Mouse (Mus musculus) neural tube, embryonic 15.5 days (tissue): Measurements from ENCODE around the gene Dpf2. TPM values are rescaled to one million over a fixed set of nuclear protein-coding genes. Genes with fewer than 3 reads are reported as not detected.

Experiments
- ATAC-seq: fragments of 200-750 bp; cut with Nextera tagmentation; 2 replicates; pipeline ENCODE4 v1.8.0; 2017; ENCODE audit warnings: mild to moderate bottlenecking, moderate TSS enrichment, moderate library complexity; ENCODE audit not compliant: low FRiP score
- H3K27ac ChIP-seq: fragments of 300-500 bp; sonication (generic); replicated peaks from 2 replicates; pipeline ENCODE4 v1.5.1; 2015; ENCODE audit warnings: mild to moderate bottlenecking, inconsistent platforms
- H3K27me3 ChIP-seq: fragments of 300-500 bp; sonication (generic); replicated peaks from 2 replicates; pipeline ENCODE4 v1.6.1; 2015; ENCODE audit warnings: inconsistent platforms
- H3K36me3 ChIP-seq: fragments of 300-500 bp; sonication (generic); 2 replicates; pipeline ENCODE4 v1.6.1; 2015; ENCODE audit warnings: inconsistent platforms
- H3K4me1 ChIP-seq: fragments of 300-500 bp; sonication (generic); 2 replicates; pipeline ENCODE4 v1.6.1; 2015; ENCODE audit warnings: inconsistent platforms
- H3K4me2 ChIP-seq: fragments of 300-500 bp; sonication (generic); 2 replicates; pipeline ENCODE4 v1.6.1; 2015; ENCODE audit warnings: inconsistent platforms, mild to moderate bottlenecking, moderate library complexity
- H3K4me3 ChIP-seq: fragments of 300-500 bp; sonication (generic); replicated peaks from 2 replicates; pipeline ENCODE4 v1.5.1; 2015; ENCODE audit warnings: mild to moderate bottlenecking, inconsistent platforms
- H3K9ac ChIP-seq: fragments of 300-500 bp; sonication (generic); replicated peaks from 2 replicates; pipeline ENCODE4 v1.6.1; 2015; ENCODE audit warnings: mild to moderate bottlenecking, inconsistent platforms
- H3K9me3 ChIP-seq: fragments of 300-500 bp; sonication (generic); replicated peaks from 2 replicates; pipeline ENCODE4 v1.6.1; 2016; ENCODE audit warnings: inconsistent platforms
- WGBS: fragments of 180-500 bp; shearing (Covaris S2); methylation state at CpG from one replicate; pipeline ENCODE4 v1.1.7; 2015; ENCODE audit warnings: mixed read lengths; 5-methylcytosine and 5-hydroxymethylcytosine counted together
- polyA plus RNA-seq: library from polyadenylated mRNA; unstranded; fragments of >200 nt; fragmentation: Nextera tagmentation; extraction: Ambion mirVana; gene quantifications from 2 replicates; pipeline ENCODE4 v1.2.1, GENCODE M21; 2015

The Dpf2 gene
- polyA plus RNA-seq, 1 experiment from 2014 or later: 95.7 TPM

DNA sequence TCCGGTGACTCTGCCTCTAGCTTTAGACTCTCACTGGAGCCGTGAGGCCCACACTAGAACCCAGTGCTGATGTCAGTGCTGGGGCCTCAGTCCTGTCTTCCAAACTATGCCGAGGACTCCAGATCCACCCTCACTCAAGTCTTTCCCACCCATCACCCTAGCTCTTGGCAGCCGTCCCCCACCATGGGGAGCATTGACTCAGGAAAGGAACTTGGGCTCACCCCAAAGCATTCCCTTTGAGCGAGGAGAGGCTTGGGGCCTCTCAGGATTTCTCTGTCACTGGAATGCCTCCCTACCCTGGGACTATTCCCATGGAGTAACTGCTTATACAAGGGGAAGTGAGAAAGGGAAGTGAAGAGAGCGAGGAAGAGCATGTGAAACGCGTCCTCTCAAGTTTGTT lies 33.1 kb upstream of the Dpf2 start:
- Histone ChIP-seq H3K4me3 (no peak overlapping the region), H3K27ac (peak overlapping the region; percentile 23; the same call in 1 of the 2 replicates), H3K36me3 (peaks cover 16% of the 10 kb centered on the region), H3K9me3 (no peaks in the 10 kb centered on the region), H3K4me2 (no peak overlapping the region), H3K9ac (no peak overlapping the region), H3K4me1 (peaks cover 12% of the 10 kb centered on the region; the same call in 1 of the 2 replicates), H3K27me3 (no peaks in the 10 kb centered on the region)
- ATAC-seq: no peak
- 84% methylated on average over 8 of the region's 8 CpGs for WGBS

DNA sequence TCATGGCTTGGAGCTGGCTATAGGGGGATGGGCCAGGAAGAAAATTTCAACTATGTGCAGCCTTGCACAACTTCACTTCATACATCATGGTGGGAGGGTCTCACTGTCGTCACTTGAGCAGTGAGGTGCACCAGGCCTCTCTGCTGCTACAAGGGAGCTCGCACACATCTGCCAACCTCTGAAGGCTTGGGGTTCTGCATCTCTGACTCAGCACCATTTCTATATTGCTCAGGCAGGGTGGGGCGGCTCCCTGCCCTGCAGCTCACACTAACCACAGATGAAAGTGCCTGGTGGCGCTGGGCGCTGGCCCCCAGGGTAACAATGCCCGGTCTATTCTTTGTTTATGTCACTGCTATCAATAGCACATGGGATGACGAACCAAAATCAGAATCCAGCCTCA lies 32.2 kb upstream of the Dpf2 start:
- Histone ChIP-seq H3K9me3 (no peaks in the 10 kb centered on the region), H3K36me3 (peaks cover 10% of the 10 kb centered on the region), H3K27me3 (no peaks in the 10 kb centered on the region), H3K4me3 (no peak overlapping the region), H3K9ac (no peak overlapping the region), H3K27ac (0 out of 2 replicates have a peak overlapping the region, but pooled peaks have one; percentile 33), H3K4me1 (peaks cover 18% of the 10 kb centered on the region), H3K4me2 (no peak overlapping the region)
- 81% methylated on average over 7 of the region's 7 CpGs for WGBS
- no peak for ATAC-seq

DNA sequence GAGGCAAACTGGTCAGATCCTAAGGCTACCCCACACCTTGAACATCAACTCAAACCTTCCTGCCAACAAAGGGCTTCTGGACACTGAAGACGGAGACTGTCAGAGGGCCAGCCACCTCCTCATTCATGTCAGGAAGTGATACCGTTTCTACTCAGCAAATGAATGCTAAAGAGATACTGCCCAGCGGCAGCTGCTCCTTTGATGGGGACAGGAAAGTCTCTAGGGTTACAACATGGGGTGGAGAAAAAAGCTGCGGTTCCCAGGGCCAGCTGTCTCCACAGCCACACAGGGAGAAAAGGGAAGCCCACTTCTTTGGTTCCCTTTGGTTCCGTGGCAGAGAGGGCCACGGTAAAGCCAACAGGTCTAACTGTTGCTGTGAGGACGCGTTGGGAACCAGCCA lies 31.3 kb upstream of the Dpf2 start:
- Histone ChIP-seq H3K9me3 (no peaks in the 10 kb centered on the region), H3K9ac (no peak overlapping the region), H3K4me1 (peaks cover 22% of the 10 kb centered on the region), H3K27ac (no peak overlapping the region), H3K4me2 (no peak overlapping the region), H3K27me3 (no peaks in the 10 kb centered on the region), H3K4me3 (no peak overlapping the region), H3K36me3 (peaks cover 6% of the 10 kb centered on the region; the same call in 1 of the 2 replicates)
- no peak for ATAC-seq
- 62% methylated on average over 8 of the region's 8 CpGs for WGBS

DNA sequence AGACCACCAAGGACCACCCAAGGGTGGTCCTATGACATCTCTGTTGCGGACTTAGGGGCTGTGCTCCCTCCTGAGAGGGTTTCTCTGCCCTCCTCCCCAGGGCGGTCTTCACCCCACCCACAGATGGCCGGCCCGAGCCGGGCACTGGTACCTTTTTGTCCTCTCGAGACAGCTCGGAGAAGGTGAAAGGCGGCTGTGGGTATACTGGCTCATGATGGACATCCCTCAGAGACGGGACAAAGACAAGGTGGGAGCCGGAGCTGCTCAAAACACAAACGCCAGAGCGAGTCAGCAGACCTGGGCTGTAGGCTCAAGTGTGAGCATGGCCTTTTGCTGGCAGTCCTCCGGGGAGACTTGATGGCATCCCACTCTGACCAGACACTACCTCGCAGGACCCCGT lies 30.6 kb upstream of the Dpf2 start:
- Histone ChIP-seq H3K4me3 (no peak overlapping the region), H3K36me3 (peaks cover 6% of the 10 kb centered on the region; the same call in 1 of the 2 replicates), H3K4me2 (no peak overlapping the region), H3K9ac (no peak overlapping the region), H3K4me1 (peaks cover 22% of the 10 kb centered on the region), H3K9me3 (no peaks in the 10 kb centered on the region), H3K27ac (no peak overlapping the region), H3K27me3 (no peaks in the 10 kb centered on the region)
- WGBS: 92% methylated on average over 15 of the region's 15 CpGs
- ATAC-seq: no peak

DNA sequence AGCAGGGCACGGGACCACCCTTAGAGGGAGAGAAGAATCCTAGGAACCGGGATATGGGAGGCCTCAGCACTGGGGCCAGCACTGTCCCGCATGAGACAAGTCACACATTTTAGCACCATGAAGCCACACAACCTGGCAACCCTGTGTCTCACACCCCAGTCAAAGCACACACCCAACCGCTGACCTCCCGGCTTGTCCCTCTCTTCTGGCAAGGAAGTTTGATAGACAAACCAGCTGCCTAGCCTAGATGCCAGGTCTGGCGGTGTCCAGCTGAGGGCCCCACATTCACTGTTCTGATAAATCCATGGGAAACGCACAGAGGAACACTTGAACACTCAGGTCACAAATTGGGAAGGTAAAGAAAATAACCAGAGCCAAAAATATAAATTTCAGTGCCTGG lies 29.8 kb upstream of the Dpf2 start:
- H3K36me3 ChIP-seq: peaks cover 6% of the 10 kb centered on the region; the same call in 1 of the 2 replicates
- WGBS: 91% methylated on average over 7 of the region's 7 CpGs
- no peaks in the 10 kb centered on the region for H3K27me3 ChIP-seq
- H3K27ac ChIP-seq: no peak overlapping the region
- H3K4me3 ChIP-seq: no peak overlapping the region
- no peak for ATAC-seq
- H3K9me3 ChIP-seq: no peaks in the 10 kb centered on the region
- H3K4me2 ChIP-seq: no peak overlapping the region
- no peak overlapping the region for H3K9ac ChIP-seq
- peaks cover 29% of the 10 kb centered on the region for H3K4me1 ChIP-seq

DNA sequence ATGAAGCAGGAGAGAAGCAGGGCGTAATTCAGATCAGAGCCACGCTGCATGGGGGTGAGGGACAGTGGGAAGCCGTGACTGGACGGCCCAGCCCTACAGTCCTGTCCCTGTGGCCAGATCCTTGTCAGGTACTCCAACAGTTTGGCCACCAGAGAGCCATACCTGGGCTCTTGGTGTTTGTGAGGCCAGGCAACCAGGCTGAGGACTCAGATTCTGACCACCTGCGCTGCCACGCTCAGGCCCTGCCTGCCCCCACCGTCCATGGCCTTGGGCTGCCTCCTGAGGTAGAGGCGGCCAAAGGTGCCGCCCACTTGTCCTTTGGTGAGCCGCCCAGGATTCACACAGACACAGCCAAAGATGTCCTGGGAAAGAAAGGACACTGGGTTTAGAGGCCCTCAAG lies 27.8 kb upstream of the Dpf2 start:
- Histone ChIP-seq H3K36me3 (peaks cover 6% of the 10 kb centered on the region; the same call in 1 of the 2 replicates), H3K4me3 (no peak overlapping the region), H3K9me3 (no peaks in the 10 kb centered on the region), H3K4me2 (no peak overlapping the region), H3K27ac (peak overlapping the region; percentile 71), H3K27me3 (no peaks in the 10 kb centered on the region), H3K9ac (no peak overlapping the region), H3K4me1 (peaks cover 32% of the 10 kb centered on the region)
- ATAC-seq: no peak
- WGBS: 94% methylated on average over 10 of the region's 10 CpGs

DNA sequence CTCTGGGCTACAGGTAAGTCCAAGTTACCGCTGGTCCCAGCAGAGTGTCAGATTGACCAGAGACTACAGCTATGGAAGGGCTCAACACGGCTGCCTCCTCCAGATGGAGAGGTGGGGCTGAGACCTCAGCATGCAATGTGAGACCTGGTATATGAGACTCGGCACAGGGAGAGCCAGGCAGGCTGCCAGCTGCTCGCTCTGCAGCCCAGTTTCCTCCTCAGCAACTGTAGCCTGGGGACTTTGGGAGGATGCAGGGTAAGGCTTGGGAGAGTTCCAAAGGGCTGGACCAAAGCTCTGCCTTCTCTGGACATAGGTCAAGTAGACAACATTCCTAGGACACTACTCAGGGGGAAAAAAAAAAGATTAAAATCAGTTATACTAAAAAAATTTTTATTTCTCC lies 27.4 kb upstream of the Dpf2 start:
- WGBS: 55% methylated on average over 4 of the region's 4 CpGs
- ATAC-seq: 0 out of 2 replicates have a peak, but pooled peaks have one; percentile 25

DNA sequence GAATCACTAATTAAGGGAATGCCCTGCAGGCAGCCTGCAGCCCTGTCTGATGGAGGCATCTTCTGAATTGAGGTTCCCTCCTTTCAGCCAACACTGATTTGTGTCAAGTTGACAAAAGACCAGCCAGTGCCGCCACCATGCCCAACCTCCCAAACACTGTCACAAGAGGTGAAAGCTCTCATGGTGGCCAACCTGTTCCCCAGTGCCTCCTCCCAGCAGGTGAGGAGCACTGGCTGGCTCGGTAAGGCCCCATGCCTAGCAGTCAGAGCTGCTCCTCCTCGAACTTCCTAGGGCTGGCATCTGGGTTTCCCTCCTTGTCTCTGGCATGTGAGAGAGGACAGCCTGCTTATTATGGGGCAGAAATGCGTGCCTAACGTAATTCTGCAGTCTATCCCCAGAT lies 26.9 kb upstream of the Dpf2 start:
- Histone ChIP-seq H3K9me3 (no peaks in the 10 kb centered on the region), H3K4me1 (peaks cover 27% of the 10 kb centered on the region), H3K27me3 (no peaks in the 10 kb centered on the region), H3K4me3 (no peak overlapping the region), H3K36me3 (peaks cover 6% of the 10 kb centered on the region; the same call in 1 of the 2 replicates), H3K4me2 (no peak overlapping the region), H3K27ac (peak overlapping the region; percentile 71), H3K9ac (no peak overlapping the region)
- 74% methylated on average over 5 of the region's 5 CpGs for WGBS
- no peak for ATAC-seq

More for the DNA sequence above, 27.4 kb upstream of the Dpf2 start:
- H3K4me3 ChIP-seq: no peak overlapping the region
- H3K4me1 ChIP-seq: peaks cover 30% of the 10 kb centered on the region
- H3K9ac ChIP-seq: no peak overlapping the region
- H3K27me3 ChIP-seq: no peaks in the 10 kb centered on the region
- H3K9me3 ChIP-seq: no peaks in the 10 kb centered on the region
- H3K4me2 ChIP-seq: no peak overlapping the region
- peak overlapping the region; percentile 71 for H3K27ac ChIP-seq
- H3K36me3 ChIP-seq: peaks cover 6% of the 10 kb centered on the region; the same call in 1 of the 2 replicates

DNA sequence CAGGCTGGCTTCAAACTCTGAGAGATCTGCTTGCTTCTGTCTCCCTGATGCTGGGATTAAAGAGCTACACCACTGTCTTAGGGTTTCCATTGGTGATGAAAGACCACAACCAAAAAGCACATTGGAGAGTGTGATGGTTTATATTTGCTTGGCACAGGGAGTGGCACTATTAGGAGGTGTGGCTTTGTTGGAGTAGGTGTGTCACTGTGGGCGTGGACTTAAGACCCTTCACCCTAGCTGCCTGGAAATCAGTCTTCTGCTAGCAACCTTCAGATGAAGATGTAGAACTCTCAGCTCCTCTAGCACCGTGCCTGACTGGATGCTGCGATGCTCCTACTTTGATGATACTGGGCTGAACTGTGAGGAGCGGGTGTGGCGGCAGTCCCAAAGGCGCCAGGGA lies 25.7 kb upstream of the Dpf2 start:
- no peak overlapping the region; the same call in 1 of the 2 replicates for H3K27ac ChIP-seq

DNA sequence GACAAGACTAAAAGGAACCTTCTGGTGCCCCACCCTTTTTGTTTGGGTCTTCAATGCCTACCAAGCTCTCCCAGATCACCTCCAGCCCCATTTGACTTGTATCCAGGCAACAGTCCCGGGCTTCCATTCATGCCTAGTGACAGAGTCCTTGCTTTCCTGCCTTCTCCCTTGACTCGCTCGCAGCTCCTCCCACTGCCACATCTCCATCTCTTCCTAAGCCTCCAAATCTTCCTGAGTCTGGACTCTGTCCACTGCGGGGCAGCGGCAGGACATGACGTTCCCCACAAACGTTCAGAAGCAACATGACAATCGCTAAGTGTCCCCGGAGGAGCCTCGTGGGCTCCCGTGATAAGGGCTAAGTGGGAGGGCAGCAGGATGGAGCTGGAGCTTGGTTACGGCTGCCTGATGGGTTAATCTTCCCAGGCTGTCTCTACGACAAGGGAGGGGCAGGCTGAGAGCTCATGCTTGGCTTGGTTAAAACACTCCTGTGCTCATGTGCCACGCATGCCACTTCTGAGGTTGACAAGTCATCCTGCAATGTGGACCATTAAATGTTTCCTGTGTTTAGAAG lies 25.1 kb upstream of the Dpf2 start:
- H3K4me1 ChIP-seq: peaks cover 23% of the 10 kb centered on the region
- peak; percentile 56; the same call in 1 of the 2 replicates for ATAC-seq
- 32% methylated on average over 14 of the region's 14 CpGs for WGBS

More for the DNA sequence above, 25.7 kb upstream of the Dpf2 start:
- H3K4me1 ChIP-seq: peaks cover 23% of the 10 kb centered on the region
- H3K9ac ChIP-seq: no peak overlapping the region
- peaks cover 6% of the 10 kb centered on the region; the same call in 1 of the 2 replicates for H3K36me3 ChIP-seq
- H3K4me3 ChIP-seq: no peak overlapping the region
- 92% methylated on average over 6 of the region's 6 CpGs for WGBS
- no peak overlapping the region for H3K4me2 ChIP-seq
- H3K9me3 ChIP-seq: no peaks in the 10 kb centered on the region
- no peak for ATAC-seq
- H3K27me3 ChIP-seq: no peaks in the 10 kb centered on the region

DNA sequence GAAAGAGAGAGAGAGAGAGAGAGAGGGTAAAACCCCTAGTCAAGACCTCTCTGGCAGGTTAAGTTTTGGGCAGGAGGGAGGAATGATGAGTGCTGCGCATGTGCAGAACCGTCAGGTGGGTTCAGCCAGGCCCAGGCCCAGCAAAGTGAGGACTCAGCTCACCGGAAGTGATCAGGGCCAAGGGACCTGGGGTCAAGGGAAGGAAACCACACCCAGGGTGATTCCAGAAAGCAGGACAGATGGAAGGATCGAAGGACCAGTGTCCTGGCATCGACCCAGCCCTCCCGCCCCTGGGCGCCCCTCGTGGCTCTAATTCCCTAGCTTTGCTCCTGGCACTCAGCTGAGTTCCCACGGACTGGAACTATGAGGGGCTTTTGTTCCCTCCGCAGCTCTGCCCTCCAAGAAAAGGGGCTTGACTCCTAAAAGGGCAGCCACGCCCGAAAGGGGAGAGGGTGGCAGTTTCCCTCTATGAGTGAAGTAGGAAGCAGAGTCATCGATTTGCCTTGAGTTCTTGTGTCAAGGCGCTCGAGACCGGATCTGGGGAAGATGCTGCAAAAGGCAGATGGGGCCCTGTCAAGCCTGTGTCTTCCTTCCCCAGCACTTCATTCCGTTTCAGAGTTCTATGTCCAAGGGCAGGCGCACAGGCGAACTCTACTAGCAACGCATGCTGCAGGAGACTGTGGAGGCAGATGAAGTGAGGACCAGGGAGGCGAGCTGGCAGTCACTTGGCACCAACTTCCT lies 24.5 kb upstream of the Dpf2 start:
- 63% methylated on average over 21 of the region's 21 CpGs for WGBS
- H3K4me2 ChIP-seq: peak overlapping the region; percentile 38
- ATAC-seq: peak; percentile 58; the same call in 1 of the 2 replicates

More for the DNA sequence above, 25.1 kb upstream of the Dpf2 start:
- no peak overlapping the region for H3K4me3 ChIP-seq
- 0 out of 2 replicates have a peak overlapping the region, but pooled peaks have one; percentile 14 for H3K9ac ChIP-seq
- peak overlapping the region; percentile 38 for H3K4me2 ChIP-seq
- H3K36me3 ChIP-seq: peaks cover 6% of the 10 kb centered on the region; the same call in 1 of the 2 replicates
- peak overlapping the region; percentile 77 for H3K27ac ChIP-seq
- no peaks in the 10 kb centered on the region for H3K27me3 ChIP-seq
- no peaks in the 10 kb centered on the region for H3K9me3 ChIP-seq

DNA sequence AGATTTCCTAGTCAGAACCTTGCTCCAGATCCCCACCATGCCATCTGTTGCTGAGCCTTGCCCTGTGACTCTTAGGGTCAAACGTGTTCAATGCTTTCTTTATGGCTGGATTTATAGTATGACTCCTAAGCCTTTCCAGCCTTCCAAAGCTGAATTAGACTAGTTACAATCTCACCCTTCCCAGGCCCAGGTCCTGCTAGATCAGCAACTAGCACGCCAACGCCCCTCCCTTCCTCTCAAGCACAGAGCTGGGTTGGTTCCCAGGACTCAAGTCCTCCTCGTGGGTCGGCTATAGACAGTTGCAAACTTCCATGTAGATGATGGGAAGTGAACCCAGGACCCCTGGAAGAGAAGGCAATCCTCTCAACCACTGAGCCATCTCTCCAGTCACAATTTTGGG lies 22.9 kb upstream of the Dpf2 start:
- peaks cover 22% of the 10 kb centered on the region for H3K4me1 ChIP-seq
- no peak for ATAC-seq

More for the DNA sequence above, 24.5 kb upstream of the Dpf2 start:
- peak overlapping the region; percentile 77 for H3K27ac ChIP-seq
- peaks cover 23% of the 10 kb centered on the region for H3K4me1 ChIP-seq
- H3K9ac ChIP-seq: 0 out of 2 replicates have a peak overlapping the region, but pooled peaks have one; percentile 14
- H3K27me3 ChIP-seq: no peaks in the 10 kb centered on the region
- H3K9me3 ChIP-seq: no peaks in the 10 kb centered on the region
- no peak overlapping the region for H3K4me3 ChIP-seq
- peaks cover 6% of the 10 kb centered on the region; the same call in 1 of the 2 replicates for H3K36me3 ChIP-seq

More for the DNA sequence above, 22.9 kb upstream of the Dpf2 start:
- no peak overlapping the region for H3K27ac ChIP-seq
- H3K9ac ChIP-seq: no peak overlapping the region
- H3K36me3 ChIP-seq: no peaks in the 10 kb centered on the region
- H3K9me3 ChIP-seq: no peaks in the 10 kb centered on the region
- H3K4me2 ChIP-seq: no peak overlapping the region
- WGBS: 82% methylated on average over 5 of the region's 5 CpGs
- no peaks in the 10 kb centered on the region for H3K27me3 ChIP-seq
- no peak overlapping the region for H3K4me3 ChIP-seq
